Mouse (Mus musculus) lung, postnatal 25 days (tissue): ENCODE results near the gene Carmil2.

Source experiments
- DNase-seq: peaks from one replicate; pipeline ENCODE4 v3.0.0; 2022; ENCODE audit warnings: low spot score

The Carmil2 gene

DNA sequence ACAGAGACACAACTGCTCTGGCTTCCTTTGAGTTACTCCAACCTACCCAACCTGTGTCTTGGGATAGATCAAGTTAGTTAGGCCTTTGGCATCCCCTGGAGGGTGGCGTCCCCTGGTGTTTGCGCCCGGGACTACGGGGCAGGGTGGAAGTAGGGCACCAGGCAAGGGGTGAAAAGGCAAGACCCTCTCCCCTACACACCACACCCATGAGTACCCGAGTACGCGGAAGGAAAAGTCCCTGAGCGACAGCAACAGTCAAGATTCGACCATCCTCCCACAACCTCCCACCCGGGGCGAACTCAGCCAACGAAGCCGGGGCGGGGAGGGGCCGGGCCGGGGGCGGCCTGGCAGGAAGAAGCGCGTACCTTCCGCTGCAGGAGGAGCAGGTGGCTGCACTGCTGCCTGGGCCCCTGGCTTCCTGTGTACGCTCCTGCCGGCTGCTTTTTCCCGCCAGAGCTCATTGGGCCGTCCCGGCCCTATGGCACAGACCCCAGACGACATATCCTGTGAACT, at the start of gene Carmil2:
Gene Carmil2 (plus strand): TSS at position 479 of the 513 bp plus-strand sequence.
- DNase-seq, result peak; percentile 71

DNA sequence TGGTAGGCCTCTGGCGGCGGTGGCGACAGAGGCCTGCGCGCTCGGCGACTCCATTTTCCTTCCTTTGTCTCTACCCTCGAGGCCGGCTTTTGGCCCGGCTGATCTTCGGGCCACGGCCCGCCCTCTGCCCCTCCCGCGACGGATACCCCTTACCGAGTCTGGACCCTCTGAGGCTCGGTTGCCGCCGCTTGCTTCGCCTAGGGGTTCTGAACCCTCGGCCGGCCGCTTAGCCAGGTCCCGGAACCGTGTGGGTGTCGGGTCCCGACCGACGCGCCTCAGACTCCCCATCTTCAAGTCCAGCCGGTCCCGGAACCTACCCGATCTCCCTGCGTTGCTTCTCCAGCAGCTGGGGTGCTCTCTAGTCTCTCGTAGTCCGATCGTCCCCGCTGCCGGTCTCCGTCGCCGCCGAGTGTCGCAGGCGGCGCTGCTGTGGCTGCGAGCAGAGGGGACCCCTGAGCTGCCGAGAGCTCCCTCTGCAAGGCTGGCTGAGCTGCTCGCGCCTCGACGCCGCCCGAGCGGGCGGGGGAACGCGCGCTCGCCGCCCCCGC, 49.0 kb upstream of the Carmil2 start, which contains the start of gene Agrp:
Gene Agrp (minus strand): TSS at position 431 of the 548 bp plus-strand sequence.
- peak; percentile 32 for DNase-seq

DNA sequence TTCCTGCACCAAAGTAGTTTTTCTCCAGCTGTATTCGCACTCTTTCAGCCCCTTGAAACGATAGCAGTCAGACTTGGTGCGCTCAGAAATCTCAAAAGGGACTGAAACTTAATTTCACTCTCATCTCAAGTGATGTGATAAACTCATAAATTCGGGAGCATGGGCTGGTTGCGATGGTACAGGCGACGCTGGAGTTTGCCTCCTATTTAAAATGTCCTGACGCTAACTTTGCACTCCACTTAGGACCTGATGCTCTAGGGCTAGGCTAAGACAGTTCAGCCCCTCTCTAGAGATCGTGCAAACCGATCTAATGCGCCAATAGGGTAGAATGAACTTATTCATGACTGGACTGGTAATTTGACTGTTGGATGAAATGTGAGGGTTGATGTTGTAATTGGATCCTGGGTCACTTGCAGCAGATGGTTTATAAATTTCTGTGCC, 48.5 kb upstream of the Carmil2 start:
- DNase-seq, result no peak

DNA sequence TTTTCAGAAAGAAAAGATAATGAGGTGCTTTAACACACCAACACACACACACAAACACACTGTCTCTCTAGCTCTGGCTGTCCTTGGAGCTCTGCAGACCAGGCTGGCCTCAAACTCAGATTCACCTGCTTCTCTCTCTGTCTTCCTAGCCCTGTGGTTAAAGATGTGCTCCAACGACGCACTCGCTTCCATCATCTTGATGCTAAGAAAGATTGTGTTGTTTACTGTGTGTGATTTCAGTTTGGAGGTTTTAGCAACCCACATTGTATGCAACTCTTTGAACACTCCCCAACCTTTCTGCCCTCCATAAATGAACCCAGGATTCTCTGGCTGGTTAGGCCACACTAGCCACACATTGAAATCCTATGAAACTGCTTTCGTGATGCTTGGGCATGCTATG, 47.6 kb upstream of the Carmil2 start:
- no peak for DNase-seq

DNA sequence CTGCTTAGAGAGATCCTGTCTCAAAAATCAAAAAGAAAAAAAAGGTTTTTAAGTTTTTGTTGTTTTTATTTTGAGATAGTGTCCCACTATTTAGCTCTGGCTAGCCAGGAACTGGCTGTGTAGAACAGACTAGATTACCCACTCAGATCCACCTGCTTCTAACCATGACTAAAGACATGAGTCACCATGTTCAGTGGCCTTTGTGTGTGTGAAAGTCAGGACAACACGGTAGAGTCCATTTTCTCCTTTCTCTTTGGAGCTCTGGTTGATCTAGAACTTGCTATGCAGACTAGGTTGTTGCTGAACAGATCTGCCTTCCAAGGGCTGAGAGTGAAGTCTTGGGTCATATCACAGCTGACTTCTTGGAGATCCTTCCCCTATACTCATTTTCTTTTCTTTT, 46.2 kb upstream of the Carmil2 start:
- DNase-seq, result no peak

DNA sequence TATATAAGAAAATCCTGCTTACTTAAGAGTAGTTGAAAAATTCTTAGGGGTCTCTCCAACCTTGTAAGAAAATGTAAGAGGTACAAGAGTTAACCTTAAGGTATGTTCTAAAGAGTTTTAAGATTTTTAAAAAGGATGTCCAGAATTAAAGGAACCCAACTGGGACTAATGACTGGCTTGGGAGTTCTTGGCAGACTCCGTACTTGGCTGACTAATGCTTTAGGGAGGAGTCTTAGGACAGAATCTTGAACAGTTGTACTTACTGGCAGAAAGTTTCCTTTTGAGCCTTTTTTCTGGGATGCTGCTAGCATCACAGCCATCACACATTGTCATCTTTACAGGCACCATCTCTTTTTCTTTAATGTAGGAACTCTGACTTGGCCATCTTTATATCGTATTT, 45.6 kb upstream of the Carmil2 start:
- DNase-seq, result no peak

DNA sequence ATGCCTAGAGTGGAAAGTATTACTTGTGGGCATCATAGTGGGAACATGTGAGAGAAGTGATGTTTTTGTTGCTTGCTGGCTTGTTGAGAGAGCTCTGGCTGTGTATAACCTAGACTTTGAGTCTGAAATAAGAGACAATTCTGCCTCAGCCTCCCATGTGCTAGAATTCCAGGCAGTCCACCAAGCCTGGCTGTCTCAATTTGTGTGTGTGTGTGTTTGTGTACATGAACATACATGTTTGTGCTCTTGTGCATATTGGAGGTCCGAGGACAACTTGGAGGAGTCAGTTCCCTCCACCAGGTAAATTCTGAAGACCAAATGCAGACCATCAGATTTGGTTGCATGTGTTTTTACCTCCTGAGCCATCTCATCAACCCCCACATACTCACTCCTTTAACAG, 40.9 kb upstream of the Carmil2 start:
- no peak for DNase-seq

DNA sequence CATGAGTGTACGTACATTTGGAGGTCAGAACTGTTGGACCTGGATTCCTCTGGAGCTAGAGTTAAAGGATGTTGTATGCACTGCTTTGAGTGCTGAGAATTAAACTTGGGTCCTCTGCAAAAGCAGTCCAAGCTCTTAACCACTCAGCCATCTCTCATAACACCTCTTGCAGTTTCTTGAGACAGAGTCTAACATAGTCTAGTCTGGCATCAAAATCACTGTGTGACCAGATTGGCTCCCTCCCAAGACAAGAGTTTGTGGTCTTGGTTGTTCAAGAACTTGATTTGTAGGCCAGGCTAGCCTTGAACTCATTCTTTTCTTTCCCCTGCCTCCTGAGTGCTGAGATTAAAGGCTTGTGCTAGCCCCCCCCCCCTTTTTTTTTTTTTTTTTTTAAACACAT, 37.1 kb upstream of the Carmil2 start:
- no peak for DNase-seq

DNA sequence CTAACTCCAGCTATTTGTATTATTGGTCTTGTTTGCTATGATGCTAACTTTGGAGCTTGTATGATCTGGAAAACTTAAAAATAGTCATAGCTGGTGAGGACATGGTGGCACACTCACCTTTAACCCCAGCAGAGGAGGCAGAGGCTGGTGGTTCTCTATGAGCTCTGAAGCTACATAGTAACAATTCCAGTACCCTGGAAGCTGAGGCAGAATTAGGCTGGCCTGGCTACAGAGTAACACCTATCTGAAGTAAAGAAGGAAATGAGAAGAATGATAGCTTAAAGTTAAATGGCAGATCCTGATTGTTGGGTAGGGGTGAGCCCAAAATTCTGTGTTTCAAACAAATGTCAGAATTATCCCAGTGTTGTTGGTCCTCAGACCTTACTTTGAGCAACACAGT, 28.4 kb upstream of the Carmil2 start:
- DNase-seq, result no peak

DNA sequence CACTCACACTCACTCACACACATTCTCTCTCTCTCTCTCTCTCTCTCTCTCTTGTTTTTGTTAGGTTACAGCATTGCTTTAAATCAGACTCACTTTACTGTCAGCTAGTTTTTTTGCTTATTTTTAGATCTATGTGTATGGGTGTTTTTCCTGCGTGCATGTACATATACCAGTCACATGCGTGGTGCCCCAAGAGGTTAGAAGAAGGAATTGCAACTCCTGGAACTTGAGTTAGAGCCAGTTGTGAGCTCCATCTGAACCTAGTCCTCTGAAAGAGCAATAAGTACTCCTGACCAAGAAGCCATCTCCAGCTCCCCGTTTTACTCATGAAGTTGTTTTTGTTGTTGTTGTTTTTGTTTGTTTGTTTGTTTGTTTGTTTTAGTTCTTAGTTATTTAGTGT, 24.9 kb upstream of the Carmil2 start:
- peak; percentile 58 for DNase-seq

DNA sequence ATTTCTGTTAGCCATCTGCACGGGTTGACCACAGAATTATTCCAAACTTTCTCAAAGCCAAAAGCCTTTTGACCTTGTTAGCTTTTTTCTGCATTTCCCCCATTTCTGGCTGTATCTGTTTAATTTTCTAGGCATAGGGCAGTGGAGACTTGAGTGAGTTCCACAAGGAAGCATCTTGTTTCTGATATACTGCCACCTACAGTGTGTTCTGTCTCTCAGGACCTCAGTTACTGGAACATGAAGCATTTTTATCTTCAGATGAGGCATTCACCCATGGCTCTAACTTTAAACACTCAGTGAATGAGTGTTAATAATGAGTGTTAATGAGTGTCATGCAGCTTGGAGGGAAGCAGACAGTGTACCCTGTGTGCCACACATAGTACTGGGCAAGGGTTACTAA, 8.2 kb upstream of the Carmil2 start:
- DNase-seq, result no peak

DNA sequence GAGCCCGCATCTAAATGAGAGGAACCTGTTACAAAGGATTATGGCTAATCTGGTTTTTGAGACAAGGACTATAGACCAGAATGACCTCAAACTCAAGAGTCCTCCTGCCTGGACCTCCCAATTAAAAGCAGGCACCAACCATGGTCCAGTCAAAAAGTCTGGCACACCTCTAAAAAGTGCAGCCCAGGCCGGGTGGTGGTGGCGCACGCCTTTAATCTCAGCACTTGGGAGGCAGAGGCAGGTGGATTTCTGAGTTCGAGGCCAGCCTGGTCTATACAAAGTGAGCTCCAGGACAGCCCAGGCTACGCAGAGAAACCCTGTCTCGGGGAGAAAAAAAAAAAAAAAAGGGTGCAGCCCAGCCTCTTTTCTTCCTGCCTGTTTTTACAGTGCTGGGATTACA, 749 bp upstream of the Carmil2 start:
- DNase-seq, result no peak

DNA sequence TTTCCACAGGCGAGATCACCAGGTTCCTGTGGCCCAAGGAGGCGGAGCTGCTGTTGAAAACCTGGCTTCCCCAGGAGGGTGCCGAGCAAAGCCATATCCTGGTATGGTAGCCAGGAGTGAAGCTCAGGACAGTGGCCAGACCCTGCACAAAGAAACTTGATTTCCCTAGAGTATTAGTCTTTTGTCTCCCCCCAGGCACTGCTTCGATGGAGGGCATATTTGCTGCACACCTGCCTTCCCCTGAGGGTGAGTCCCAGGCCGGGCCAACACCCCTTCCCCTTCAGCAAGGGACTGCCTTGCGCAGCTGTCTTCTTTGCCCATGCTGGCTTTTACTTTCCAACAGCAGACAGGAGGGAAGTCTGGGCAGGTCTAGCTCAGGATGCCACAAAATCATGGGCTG, 477 bp downstream of the Carmil2 start:
- DNase-seq, result no peak

DNA sequence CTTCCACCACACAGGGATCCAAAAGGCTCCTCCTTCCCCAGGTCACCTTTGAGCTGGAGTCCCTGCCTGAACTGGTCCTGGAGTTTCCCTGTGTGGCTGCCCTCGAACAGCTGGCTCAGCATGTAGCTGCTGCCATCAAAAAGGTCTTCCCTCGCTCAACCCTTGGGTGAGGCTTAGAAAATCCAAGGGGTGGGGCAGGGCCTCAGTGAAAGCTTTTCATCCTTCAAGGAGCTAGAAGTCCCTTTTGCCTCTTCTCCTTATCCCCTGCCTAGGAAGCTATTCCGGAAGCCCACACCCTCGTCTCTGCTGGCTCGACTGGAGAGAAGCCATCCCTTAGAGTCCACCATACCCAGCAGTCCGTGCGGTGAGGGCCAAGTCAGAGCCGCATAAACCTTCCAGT, 1.4 kb downstream of the Carmil2 start:
- no peak for DNase-seq

DNA sequence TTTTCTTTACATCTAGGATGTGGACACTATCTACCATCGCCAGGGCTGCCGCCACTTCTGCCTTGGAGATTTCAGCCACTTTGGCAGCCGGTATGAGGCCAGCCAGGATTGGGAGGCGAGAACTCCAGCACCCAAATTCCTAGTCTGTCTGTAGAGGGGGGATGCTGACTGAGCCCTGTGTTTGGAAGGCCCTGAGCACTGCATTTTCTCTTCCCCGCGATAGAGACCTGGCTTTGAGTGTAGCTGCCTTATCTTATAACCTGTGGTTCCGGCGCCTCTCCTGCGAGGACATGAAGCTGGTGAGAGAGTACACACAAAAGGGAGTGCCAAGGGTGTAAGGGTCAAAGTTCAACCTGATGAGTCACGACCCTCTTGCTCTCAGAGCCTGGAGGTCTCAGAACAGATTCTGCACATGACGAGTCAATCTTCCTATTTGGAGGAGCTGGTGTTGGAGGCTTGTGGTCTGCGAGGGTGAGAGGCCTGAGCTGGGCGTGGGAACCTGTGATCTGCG, 2.2 kb downstream of the Carmil2 start:
- DNase-seq, result no peak

DNA sequence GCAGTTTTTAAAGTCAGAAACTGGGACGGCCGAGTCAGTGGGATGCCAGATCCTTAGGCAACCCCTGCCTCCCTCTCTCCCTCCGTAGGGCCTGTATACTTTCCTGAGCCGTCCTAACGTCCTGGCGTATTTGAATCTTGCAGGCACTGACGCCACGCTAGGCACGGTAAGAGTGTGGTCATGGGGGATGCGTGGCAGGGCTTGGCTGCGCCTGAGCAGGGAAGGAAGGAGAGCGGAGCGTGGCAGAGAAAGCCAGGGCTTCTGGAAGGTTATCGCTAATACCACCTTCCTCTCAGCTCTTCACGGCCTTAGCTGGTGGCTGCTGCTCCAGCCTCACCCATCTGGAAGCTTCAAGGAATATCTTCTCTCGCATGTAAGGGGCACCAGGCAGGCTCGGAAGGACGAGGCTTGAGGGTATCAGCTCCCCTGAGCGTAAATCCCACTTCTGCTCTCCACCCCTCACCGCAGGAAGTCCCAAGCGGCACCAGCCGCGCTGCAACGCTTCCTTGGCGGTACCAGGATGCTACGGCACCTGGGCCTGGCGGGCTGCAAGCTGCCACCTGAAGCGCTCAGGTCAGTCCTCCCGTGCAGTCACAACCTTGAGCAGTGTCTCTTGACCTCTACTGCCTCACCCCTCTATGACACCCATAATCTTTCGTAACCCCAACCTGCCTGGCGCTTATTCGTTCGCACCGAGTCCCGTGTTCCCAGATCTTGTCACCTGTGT, 3.3 kb downstream of the Carmil2 start:
- no peak for DNase-seq

DNA sequence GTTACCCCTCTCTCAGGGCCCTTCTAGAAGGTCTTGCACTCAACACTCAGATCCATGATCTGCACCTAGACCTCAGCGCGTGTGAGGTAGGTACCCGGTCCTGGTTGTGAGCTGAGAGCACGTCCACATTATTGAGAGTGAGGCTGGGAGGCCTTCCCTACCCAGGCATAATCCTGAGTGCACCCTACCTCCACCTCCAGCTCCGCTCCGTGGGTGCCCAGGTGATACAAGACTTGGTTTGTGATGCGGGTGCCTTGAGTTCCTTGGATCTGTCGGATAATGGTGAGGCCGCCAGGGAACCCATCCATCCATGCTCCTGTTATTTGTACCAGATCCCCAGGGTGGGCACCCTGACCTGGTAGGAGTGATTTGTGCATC, 3.9 kb downstream of the Carmil2 start:
- no peak for DNase-seq

DNA sequence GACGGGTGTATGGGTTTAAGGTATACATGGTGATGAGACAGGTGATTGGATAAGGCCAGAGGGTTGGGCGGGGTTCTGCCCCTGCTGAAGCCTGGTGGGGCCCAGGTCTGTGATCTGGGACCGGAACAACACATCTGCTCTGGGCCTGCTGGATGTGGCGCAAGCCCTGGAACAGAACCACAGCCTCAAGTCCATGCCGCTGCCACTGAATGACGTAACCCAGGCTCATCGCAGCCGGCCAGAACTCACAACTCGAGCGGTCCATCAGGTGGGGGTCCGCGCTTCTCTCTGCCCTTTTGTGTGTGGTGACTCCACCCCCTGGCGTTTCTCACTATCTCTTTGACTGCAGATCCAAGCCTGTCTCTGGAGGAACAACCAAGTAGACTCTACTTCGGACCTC, 4.9 kb downstream of the Carmil2 start:
- no peak for DNase-seq

DNA sequence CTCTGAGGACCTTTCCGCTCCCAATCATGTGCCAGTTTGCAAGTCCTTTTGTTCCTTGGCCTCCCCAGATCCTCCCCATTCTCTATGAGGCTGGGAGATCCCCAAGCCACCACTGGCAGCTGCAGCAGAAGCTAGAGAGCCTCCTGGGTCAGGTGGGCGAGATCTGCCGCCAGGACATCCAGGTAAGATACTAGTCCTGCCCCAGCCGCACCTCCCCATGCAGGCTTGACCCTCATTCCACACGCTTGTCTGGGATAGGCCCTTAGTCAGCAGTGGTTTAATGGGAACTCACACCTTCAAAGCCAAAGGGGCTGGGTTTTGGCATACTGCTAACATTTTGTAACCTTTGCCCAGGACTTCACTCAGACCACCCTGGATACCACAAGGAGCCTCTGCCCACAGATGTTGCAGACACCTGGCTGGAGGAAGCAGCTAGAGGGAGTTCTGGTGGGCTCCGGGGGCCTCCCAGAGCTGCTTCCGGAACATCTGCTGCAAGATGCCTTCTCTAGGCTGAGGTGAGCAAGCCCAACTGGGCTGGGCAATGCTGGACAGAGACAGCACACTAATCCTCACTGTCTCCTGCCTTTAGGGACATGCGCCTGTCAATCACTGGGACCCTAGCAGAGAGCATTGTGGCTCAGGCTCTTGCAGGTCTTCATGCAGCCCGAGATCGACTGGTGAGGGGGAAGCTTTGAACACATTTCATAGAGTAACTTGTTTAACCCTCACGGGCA, 6.5 kb downstream of the Carmil2 start:
- DNase-seq, result no peak

DNA sequence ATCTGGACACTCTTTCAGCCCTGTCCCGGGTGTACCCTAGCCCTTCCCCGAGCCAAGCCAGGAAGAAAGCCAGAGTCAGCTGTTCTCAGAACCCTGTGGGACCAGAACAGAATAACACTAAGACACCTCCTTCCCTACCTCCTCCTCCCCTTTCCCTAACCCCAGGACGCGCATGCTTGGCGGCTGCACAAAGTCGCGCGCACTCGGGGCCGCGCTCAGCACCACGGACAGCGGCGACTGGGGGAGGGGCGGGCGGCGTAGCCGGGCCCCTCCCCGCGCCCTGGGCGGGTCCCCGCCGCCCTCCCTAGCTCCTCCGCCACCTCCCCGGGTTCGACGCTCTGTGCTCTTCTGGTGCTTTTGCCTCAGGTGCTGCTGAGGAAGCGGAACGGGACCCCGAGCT, 7.6 kb downstream of the Carmil2 start:
- peak; percentile 30 for DNase-seq

DNA sequence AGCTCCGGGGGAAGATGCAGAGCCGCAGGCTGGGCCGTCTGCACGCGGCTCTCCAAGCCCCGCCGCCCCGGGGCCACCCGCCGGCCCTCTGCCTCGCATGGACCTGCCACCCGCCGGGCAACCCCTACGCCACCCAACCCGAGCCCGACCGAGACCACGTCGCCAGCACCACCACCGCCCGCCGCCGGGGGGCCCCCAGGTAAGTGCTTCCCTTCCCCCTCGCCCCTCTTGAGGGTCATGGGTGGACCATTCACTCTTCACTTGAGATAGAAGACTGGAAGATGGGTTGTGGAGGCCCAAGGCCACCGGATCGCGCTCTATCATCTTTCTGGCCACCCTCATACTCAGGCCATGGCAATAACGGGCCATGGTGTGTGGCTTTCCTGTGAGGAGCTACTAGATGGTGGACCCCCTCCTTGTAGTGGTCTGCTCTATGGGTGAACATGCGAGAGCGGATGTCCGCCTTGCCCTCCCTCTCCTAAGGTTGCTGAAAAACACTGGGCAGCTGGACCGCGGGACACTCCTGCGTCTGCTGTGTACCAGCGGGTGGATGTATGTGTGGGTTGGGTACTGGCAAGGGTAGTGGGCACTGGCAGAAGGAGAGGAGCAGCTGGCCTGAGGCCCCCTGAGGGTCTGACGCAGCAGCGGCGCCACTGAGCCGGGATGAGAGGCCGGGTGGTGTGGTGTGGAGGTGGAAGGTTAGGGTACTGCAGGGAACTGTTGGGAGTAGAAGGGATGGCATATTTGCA, 8.2 kb downstream of the Carmil2 start:
- no peak for DNase-seq

DNA sequence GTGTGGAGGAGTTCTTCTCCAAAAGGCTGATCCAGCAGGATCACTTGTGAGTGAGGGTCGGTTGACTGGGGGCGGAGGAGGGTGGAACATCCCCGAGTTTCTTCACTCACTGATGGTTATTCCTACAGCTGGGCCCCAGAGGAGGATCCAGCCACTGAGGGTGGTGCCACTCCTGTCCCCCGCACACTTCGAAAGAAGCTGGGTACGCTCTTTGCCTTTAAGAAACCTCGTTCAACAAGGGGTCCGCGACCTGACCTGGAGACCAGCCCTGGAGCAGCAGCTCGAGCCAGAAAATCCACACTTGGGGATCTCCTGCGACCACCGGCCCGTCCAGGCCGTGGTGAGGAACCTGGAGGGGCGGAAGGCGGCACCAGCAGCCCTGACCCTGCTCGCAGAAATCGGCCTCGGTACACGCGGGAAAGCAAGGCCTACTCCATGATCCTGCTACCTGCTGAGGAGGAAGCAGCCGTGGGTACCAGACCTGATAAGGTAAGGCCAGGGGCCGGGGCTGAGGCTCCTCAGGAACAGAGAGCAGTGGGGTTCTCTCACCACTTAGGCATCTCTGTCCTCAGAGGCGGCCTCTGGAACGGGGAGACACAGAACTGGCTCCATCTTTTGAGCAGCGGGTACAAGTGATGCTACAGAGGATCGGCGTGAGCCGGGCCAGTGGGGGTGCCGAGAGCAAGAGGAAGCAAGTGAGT, 9.2 kb downstream of the Carmil2 start:
- DNase-seq, result no peak
